In genomic region chr2:144541246-144541645, GRCm38 (mm10) we compare ENCODE assay signal across 15 mouse cellular contexts. TPM values are rescaled to one million over a fixed set of nuclear protein-coding genes. Genes with fewer than 3 reads are reported as not detected.
DNase-seq lines count a peak whose midpoint lies in the region; ATAC-seq and TF ChIP-seq lines count a peak whose summit lies in the region.
"Had no signal": no experiment of that assay in that cellular context is flagged by ENCODE, and none has a peak within 500 bp of the region (broad histone marks: within the 10 kb centered on the region; RNA-seq: fewer than 3 reads in every experiment).

No protein-coding gene starts in this region.

- no peak for ATAC-seq in forebrain, embryonic 14.5 days
- ATAC-seq in forebrain, embryonic 13.5 days = no peak
- no peak for ATAC-seq in lung, embryonic 14.5 days (ENCODE audit: insufficient read depth)
- peak; percentile 80 for ATAC-seq in megakaryocyte progenitor cell, adult 5-6 weeks (replicated peaks; ENCODE audit: poor library complexity)

- no peaks in the 10 kb centered on the region for H3K4me1 ChIP-seq in forebrain, embryonic 14.5 days (ENCODE audit: control insufficient read depth, insufficient read depth, low read length)
- H3K4me1 ChIP-seq in forebrain, embryonic 13.5 days = no peaks in the 10 kb centered on the region
- H3K4me1 ChIP-seq in lung, embryonic 14.5 days (ENCODE audit: insufficient read depth) = no peaks in the 10 kb centered on the region
- H3K4me1 ChIP-seq in CH12.LX (ENCODE audit: control insufficient read depth in 1 of 2, insufficient read depth in 2 of 2) = no peaks in the 10 kb centered on the region
- peaks cover 19% of the 10 kb centered on the region for H3K4me1 ChIP-seq in kidney, adult 2 months (ENCODE audit: control insufficient read depth, insufficient read depth, low read length)
- H3K4me1 ChIP-seq: limb, embryonic 10.5 days; neural tube, embryonic 12.5 days had no signal

- no peak overlapping the region for H3K9ac ChIP-seq in forebrain, embryonic 14.5 days (ENCODE audit: low read length)
- H3K9ac ChIP-seq in forebrain, embryonic 13.5 days = no peak overlapping the region
- H3K9ac ChIP-seq in lung, embryonic 14.5 days = no peak overlapping the region
- no peak overlapping the region for H3K9ac ChIP-seq in CH12.LX (ENCODE audit: insufficient read depth, low read depth)
- H3K9ac ChIP-seq: heart, embryonic 12.5 days; neural tube, embryonic 12.5 days had no signal

- H3K79me2 ChIP-seq in CH12.LX (replicated peaks; ENCODE audit: control insufficient read depth, extremely low read depth, insufficient read depth, poor library complexity, severe bottlenecking) = no peaks in the 10 kb centered on the region

- no peak; the same call in 1 of the 2 replicates for TF ChIP-seq RAD21 in CH12.LX (IDR thresholded peaks at IDR 0.05; ENCODE audit: low read depth, low read length)

- no peak for TF ChIP-seq EP300 in CH12.LX (IDR thresholded peaks at IDR 0.05; ENCODE audit: low read length)

- no peak overlapping the region for H3K27ac ChIP-seq in forebrain, embryonic 14.5 days (ENCODE audit: low read depth, low read length)
- no peak overlapping the region for H3K27ac ChIP-seq in forebrain, embryonic 13.5 days
- no peak overlapping the region for H3K27ac ChIP-seq in lung, embryonic 14.5 days (ENCODE audit: low read depth)
- no peak overlapping the region for H3K27ac ChIP-seq in CH12.LX (ENCODE audit: insufficient read depth, low read depth)
- no peak overlapping the region for H3K27ac ChIP-seq in kidney, adult 2 months (ENCODE audit: insufficient read depth, low read depth, low read length)
- H3K27ac ChIP-seq: gastrocnemius, adult 2 months; limb, embryonic 10.5 days; neural tube, embryonic 12.5 days had no signal

- in situ Hi-C loops in CH12.LX (cut with MboI; ENCODE audit: low pct_ligation_motif_present, low pct_unique_long_range_greater_than_20kb, low sequenced_read_pairs) = no loop called here

- H3K4me2 ChIP-seq in forebrain, embryonic 14.5 days (ENCODE audit: low read length) = no peak overlapping the region
- no peak overlapping the region for H3K4me2 ChIP-seq in forebrain, embryonic 13.5 days
- no peak overlapping the region for H3K4me2 ChIP-seq in lung, embryonic 14.5 days
- no peak overlapping the region for H3K4me2 ChIP-seq in CH12.LX (ENCODE audit: insufficient read depth, low read depth, poor library complexity, severe bottlenecking)
- H3K4me2 ChIP-seq: heart, embryonic 12.5 days; midbrain, embryonic 11.5 days; neural tube, embryonic 12.5 days had no signal

- WGBS in forebrain, embryonic 14.5 days = 89% methylated on average over 4 of the region's 4 CpGs
- 89% methylated on average over 4 of the region's 4 CpGs for WGBS in forebrain, embryonic 13.5 days
- WGBS in lung, embryonic 14.5 days = 84% methylated on average over 4 of the region's 4 CpGs
- 89% methylated on average over 4 of the region's 4 CpGs for WGBS in kidney, adult 2 months

- DNase-seq in forebrain, embryonic 14.5 days (ENCODE audit: low spot score) = peak; percentile 13
- DNase-seq in lung, embryonic 14.5 days = peak; percentile 25
- DNase-seq in lung, postnatal 10 days = no peak
- peak; percentile 39 for DNase-seq in CH12.LX (ENCODE audit: extremely low read depth)
- no peak for DNase-seq in adrenal gland, postnatal 4 days (ENCODE audit: low spot score in 2 of 2)
- DNase-seq in kidney, adult 2 months = no peak
- DNase-seq: adrenal gland, adult 8-10 months; gastrocnemius, adult 2 months; lung, adult 18-20 months had no signal

- no peak overlapping the region for H3K4me3 ChIP-seq in forebrain, embryonic 14.5 days (ENCODE audit: low read depth, low read length)
- no peak overlapping the region for H3K4me3 ChIP-seq in forebrain, embryonic 13.5 days
- no peak overlapping the region for H3K4me3 ChIP-seq in lung, embryonic 14.5 days (ENCODE audit: low read depth, low read length)
- H3K4me3 ChIP-seq in CH12.LX (replicated peaks in 1 of 3; ENCODE audit: low read depth in 2 of 3, low read length in 2 of 3, poor library complexity in 1 of 3) = no peak overlapping the region
- no peak overlapping the region for H3K4me3 ChIP-seq in kidney, adult 2 months (ENCODE audit: insufficient read depth, low read depth, low read length)
- H3K4me3 ChIP-seq: gastrocnemius, adult 2 months; heart, embryonic 12.5 days; limb, embryonic 10.5 days; neural tube, embryonic 12.5 days had no signal

- TF ChIP-seq POLR2A in CH12.LX (IDR thresholded peaks at IDR 0.05; ENCODE audit: low read depth, low read length) = no peak
- no peak for TF ChIP-seq POLR2A in kidney, adult 2 months (IDR thresholded peaks at IDR 0.05; ENCODE audit: low read depth, low read length)

- peaks cover 85% of the 10 kb centered on the region for H3K36me3 ChIP-seq in forebrain, embryonic 14.5 days (ENCODE audit: control insufficient read depth, insufficient read depth, low read length)
- H3K36me3 ChIP-seq in forebrain, embryonic 13.5 days (ENCODE audit: poor library complexity, severe bottlenecking) = peaks cover 86% of the 10 kb centered on the region
- H3K36me3 ChIP-seq in lung, embryonic 14.5 days (ENCODE audit: insufficient read depth) = peaks cover 85% of the 10 kb centered on the region
- peaks cover 29 to 51% of the 10 kb centered on the region in 2 experiments for H3K36me3 ChIP-seq in CH12.LX (replicated peaks in 1 of 2; ENCODE audit: control insufficient read depth in 1 of 2, insufficient read depth in 1 of 2, low read length in 1 of 2)
- peaks cover 18% of the 10 kb centered on the region for H3K36me3 ChIP-seq in kidney, adult 2 months (ENCODE audit: control insufficient read depth, insufficient read depth, low read length)

- H3K27me3 ChIP-seq in forebrain, embryonic 14.5 days (replicated peaks; ENCODE audit: control insufficient read depth, insufficient read depth, low read length) = no peaks in the 10 kb centered on the region
- H3K27me3 ChIP-seq in forebrain, embryonic 13.5 days = no peaks in the 10 kb centered on the region
- no peaks in the 10 kb centered on the region for H3K27me3 ChIP-seq in lung, embryonic 14.5 days (ENCODE audit: insufficient read depth, low read length)
- H3K27me3 ChIP-seq in CH12.LX (replicated peaks) = no peaks in the 10 kb centered on the region
- H3K27me3 ChIP-seq in kidney, adult 2 months (replicated peaks; ENCODE audit: control insufficient read depth, insufficient read depth, low read length) = no peaks in the 10 kb centered on the region
- H3K27me3 ChIP-seq: heart, embryonic 12.5 days; neural tube, embryonic 12.5 days had no signal

- dilution Hi-C loops in CH12.LX (cut with MboI; ENCODE audit: extremely low pct_ligation_motif_present, extremely low pct_unique_long_range_greater_than_20kb, low sequenced_read_pairs) = no loop called here

- TF ChIP-seq CTCF in lung, embryonic 14.5 days (IDR thresholded peaks at IDR 0.05; ENCODE audit: low read depth) = 0 out of 2 replicates have a peak, but pooled peaks have one; percentile 8
- peak; percentile 18 to 53; a peak in 2 of 4 replicates for TF ChIP-seq CTCF in CH12.LX (conservative IDR thresholded peaks at IDR 0.05 in 1 of 2, IDR thresholded peaks at IDR 0.05 in 1 of 2; ENCODE audit: low read depth in 2 of 2, low read length in 2 of 2)
- no peak for TF ChIP-seq CTCF in kidney, adult 2 months (conservative IDR thresholded peaks at IDR 0.05; ENCODE audit: insufficient read depth, insufficient read length, low read depth, low read length)

- H3K9me3 ChIP-seq in forebrain, embryonic 14.5 days (replicated peaks; ENCODE audit: control insufficient read depth, low read length) = no peaks in the 10 kb centered on the region
- H3K9me3 ChIP-seq in forebrain, embryonic 13.5 days (replicated peaks) = no peaks in the 10 kb centered on the region
- no peaks in the 10 kb centered on the region for H3K9me3 ChIP-seq in lung, embryonic 14.5 days (ENCODE audit: low read depth, low read length)
- H3K9me3 ChIP-seq in CH12.LX (replicated peaks; ENCODE audit: low read length) = no peaks in the 10 kb centered on the region
- H3K9me3 ChIP-seq: heart, embryonic 12.5 days; limb, embryonic 10.5 days; neural tube, embryonic 12.5 days had no signal

RNA-seq across cellular contexts. Expression of gene Rbbp9, which starts 9.4 kb away (rescaled TPM):
- polyA plus RNA-seq in forebrain, embryonic 14.5 days (2014; fragmentation: Nextera tagmentation; extraction: Ambion mirVana) = 65.0 and 71.1 TPM in 2 replicates
- polyA plus RNA-seq in forebrain, embryonic 13.5 days (2015; fragmentation: Nextera tagmentation; extraction: Ambion mirVana) = 59.4 and 62.3 TPM in 2 replicates
- polyA plus RNA-seq in lung, embryonic 14.5 days (2014; fragmentation: Nextera tagmentation; extraction: Ambion mirVana) = 60.4 and 64.1 TPM in 2 replicates
- total RNA-seq in CH12.LX (2012; rRNA removed) (0.13 and 0.17 TPM in 2 replicates), CH12.LX (2014; rRNA removed) (0.42 and 0.57 TPM in 2 replicates)
- 0.11 and 0.14 TPM in 2 replicates for polyA plus RNA-seq in CH12.LX (2012; ENCODE audit: insufficient read length, low read depth)
- 12.9 and 17.9 TPM in 2 replicates for total RNA-seq in megakaryocyte progenitor cell, adult 5-6 weeks (2015)
- 8.7 and 13.1 TPM in 2 replicates for total RNA-seq in megakaryocyte progenitor cell, adult 5-6 weeks (2017)
- total RNA-seq in adrenal gland, postnatal 4 days (2021) = 10 to 100 TPM; 36.2 to 37.7 TPM
- 31.2 and 31.7 TPM in 2 replicates for polyA plus RNA-seq in kidney, adult 2 months (2012; rRNA removed)

RNA-seq across cellular contexts. Expression of gene Polr3f, which starts 13.7 kb away (rescaled TPM):
- polyA plus RNA-seq in forebrain, embryonic 14.5 days (2014; fragmentation: Nextera tagmentation; extraction: Ambion mirVana) = 24.4 and 27.5 TPM in 2 replicates
- polyA plus RNA-seq in forebrain, embryonic 13.5 days (2015; fragmentation: Nextera tagmentation; extraction: Ambion mirVana) = 33.4 and 36.0 TPM in 2 replicates
- 28.1 and 29.7 TPM in 2 replicates for polyA plus RNA-seq in lung, embryonic 14.5 days (2014; fragmentation: Nextera tagmentation; extraction: Ambion mirVana)
- total RNA-seq in CH12.LX (2012; rRNA removed) = 15.8 and 18.5 TPM in 2 replicates
- 28.5 and 31.9 TPM in 2 replicates for total RNA-seq in CH12.LX (2014; rRNA removed)
- polyA plus RNA-seq in CH12.LX (2012; ENCODE audit: insufficient read length, low read depth) = 20.2 and 23.2 TPM in 2 replicates
- 17.9 and 18.9 TPM in 2 replicates for total RNA-seq in megakaryocyte progenitor cell, adult 5-6 weeks (2015)
- 19.9 and 29.1 TPM in 2 replicates for total RNA-seq in megakaryocyte progenitor cell, adult 5-6 weeks (2017)
- total RNA-seq in adrenal gland, postnatal 4 days (2021) = 10 to 100 TPM; 30.5 to 31.6 TPM
- 7.5 and 8.3 TPM in 2 replicates for polyA plus RNA-seq in kidney, adult 2 months (2012; rRNA removed)

RNA-seq across cellular contexts. Expression of gene Dzank1, which starts 14.0 kb away (rescaled TPM):
- 4.3 and 5.1 TPM in 2 replicates for polyA plus RNA-seq in forebrain, embryonic 14.5 days (2014; fragmentation: Nextera tagmentation; extraction: Ambion mirVana)
- 2.7 and 4.5 TPM in 2 replicates for polyA plus RNA-seq in forebrain, embryonic 13.5 days (2015; fragmentation: Nextera tagmentation; extraction: Ambion mirVana)
- polyA plus RNA-seq in lung, embryonic 14.5 days (2014; fragmentation: Nextera tagmentation; extraction: Ambion mirVana) = 0.67 and 2.0 TPM in 2 replicates
- total RNA-seq in CH12.LX (2012; rRNA removed) = 0.04 and 0.08 TPM in 2 replicates
- 0.04 and 0.08 TPM in 2 replicates for total RNA-seq in CH12.LX (2014; rRNA removed)
- 0.29 and 0.34 TPM in 2 replicates for polyA plus RNA-seq in CH12.LX (2012; ENCODE audit: insufficient read length, low read depth)
- total RNA-seq in megakaryocyte progenitor cell, adult 5-6 weeks (2015) = not detected in 2 replicates
- total RNA-seq in megakaryocyte progenitor cell, adult 5-6 weeks (2017) = 0.03 TPM in 1 of 2 replicates, not detected in the other
- total RNA-seq in adrenal gland, postnatal 4 days (2021) = 1 to 10 TPM; 4.1 to 5.7 TPM
- polyA plus RNA-seq in kidney, adult 2 months (2012; rRNA removed) = 1.6 TPM in 2 replicates

RNA-seq across cellular contexts. Expression of gene Sec23b, which starts 14.8 kb away (rescaled TPM):
- 71.1 and 73.1 TPM in 2 replicates for polyA plus RNA-seq in forebrain, embryonic 14.5 days (2014; fragmentation: Nextera tagmentation; extraction: Ambion mirVana)
- 93.0 and 95.8 TPM in 2 replicates for polyA plus RNA-seq in forebrain, embryonic 13.5 days (2015; fragmentation: Nextera tagmentation; extraction: Ambion mirVana)
- 89.1 and 93.1 TPM in 2 replicates for polyA plus RNA-seq in lung, embryonic 14.5 days (2014; fragmentation: Nextera tagmentation; extraction: Ambion mirVana)
- total RNA-seq in CH12.LX (2012; rRNA removed) (98.5 and 110 TPM in 2 replicates), CH12.LX (2014; rRNA removed) (99.0 and 103 TPM in 2 replicates)
- 77.7 and 95.4 TPM in 2 replicates for polyA plus RNA-seq in CH12.LX (2012; ENCODE audit: insufficient read length, low read depth)
- 53.3 and 66.8 TPM in 2 replicates for total RNA-seq in megakaryocyte progenitor cell, adult 5-6 weeks (2015)
- total RNA-seq in megakaryocyte progenitor cell, adult 5-6 weeks (2017) = 118 and 125 TPM in 2 replicates
- 10 to 100 TPM; 63.6 to 82.4 TPM for total RNA-seq in adrenal gland, postnatal 4 days (2021)
- 70.4 and 77.3 TPM in 2 replicates for polyA plus RNA-seq in kidney, adult 2 months (2012; rRNA removed)

RNA-seq across cellular contexts. Expression of gene Smim26, which starts 52.6 kb away (rescaled TPM):
- polyA plus RNA-seq in forebrain, embryonic 14.5 days (2014; fragmentation: Nextera tagmentation; extraction: Ambion mirVana) = 45.8 and 59.0 TPM in 2 replicates
- polyA plus RNA-seq in forebrain, embryonic 13.5 days (2015; fragmentation: Nextera tagmentation; extraction: Ambion mirVana) = 47.3 and 53.8 TPM in 2 replicates
- 29.0 and 34.5 TPM in 2 replicates for polyA plus RNA-seq in lung, embryonic 14.5 days (2014; fragmentation: Nextera tagmentation; extraction: Ambion mirVana)
- total RNA-seq in CH12.LX (2012; rRNA removed) = 34.7 and 36.1 TPM in 2 replicates
- total RNA-seq in CH12.LX (2014; rRNA removed) = 59.7 and 69.6 TPM in 2 replicates
- 30.0 and 35.0 TPM in 2 replicates for polyA plus RNA-seq in CH12.LX (2012; ENCODE audit: insufficient read length, low read depth)
- total RNA-seq in megakaryocyte progenitor cell, adult 5-6 weeks (2015) = 30.1 and 42.9 TPM in 2 replicates
- 23.5 and 27.0 TPM in 2 replicates for total RNA-seq in megakaryocyte progenitor cell, adult 5-6 weeks (2017)
- 10 to 100 TPM; 37.4 to 38.3 TPM for total RNA-seq in adrenal gland, postnatal 4 days (2021)
- polyA plus RNA-seq in kidney, adult 2 months (2012; rRNA removed) = 16.3 and 24.7 TPM in 2 replicates

Comparison
In these comparisons a context has a peak if more than half of its experiments do, and no peak if none do; other contexts are left out.
1. DNase-seq: peak in forebrain, embryonic 14.5 days (single experiment), lung, embryonic 14.5 days (single experiment) and CH12.LX (single experiment); none in lung, postnatal 10 days (single experiment), adrenal gland, postnatal 4 days (0 of 2) and kidney, adult 2 months (single experiment).
2. RNA of gene Rbbp9, which starts 9.4 kb away (polyA plus RNA-seq): 65.0 to 71.1 TPM in forebrain, embryonic 14.5 days, 60.4 to 64.1 TPM in lung, embryonic 14.5 days, 59.4 to 62.3 TPM in forebrain, embryonic 13.5 days and 31.2 to 31.7 TPM in kidney, adult 2 months; 0.11 to 0.14 TPM in CH12.LX; every median in the first group is over 10 times any median in the second.